Mouse (Mus musculus): ENCODE data around the gene Grin2d.

The Grin2d gene

GRCm38 (mm10) chr7:45802551-45802950, 75.6 kb downstream of the Grin2d start:
- no peak for DNase-seq

GRCm38 (mm10) chr7:45801348-45801747, 76.8 kb downstream of the Grin2d start:
- DNase-seq = peak; percentile 97

GRCm38 (mm10) chr7:45800546-45801204, 77.5 kb downstream of the Grin2d start:
- DNase-seq = peak; percentile 45

- no peak for DNase-seq
These were observed 78.2 kb downstream of the Grin2d start for GRCm38 (mm10) chr7:45800001-45800400.

GRCm38 (mm10) chr7:45798931-45799330, 79.2 kb downstream of the Grin2d start:
- no peak for DNase-seq

DNA sequence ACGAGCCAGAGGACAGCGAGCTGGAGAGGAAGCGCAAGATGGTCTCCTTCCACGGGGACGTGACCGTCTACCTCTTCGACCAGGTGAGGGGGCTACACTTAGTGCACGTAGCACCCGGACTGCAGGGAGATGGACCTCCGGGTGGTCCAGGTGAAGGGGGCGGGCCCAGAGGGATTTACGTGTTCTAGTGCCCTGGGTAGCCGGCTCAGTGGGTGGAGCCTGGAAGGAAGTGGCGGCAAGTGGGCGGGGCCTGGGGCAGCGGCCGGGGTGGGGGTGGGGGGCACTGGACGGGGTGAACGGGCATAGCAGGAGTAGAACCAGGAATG, 79.7 kb downstream of the Grin2d start:
- peak; percentile 51 for DNase-seq

DNA sequence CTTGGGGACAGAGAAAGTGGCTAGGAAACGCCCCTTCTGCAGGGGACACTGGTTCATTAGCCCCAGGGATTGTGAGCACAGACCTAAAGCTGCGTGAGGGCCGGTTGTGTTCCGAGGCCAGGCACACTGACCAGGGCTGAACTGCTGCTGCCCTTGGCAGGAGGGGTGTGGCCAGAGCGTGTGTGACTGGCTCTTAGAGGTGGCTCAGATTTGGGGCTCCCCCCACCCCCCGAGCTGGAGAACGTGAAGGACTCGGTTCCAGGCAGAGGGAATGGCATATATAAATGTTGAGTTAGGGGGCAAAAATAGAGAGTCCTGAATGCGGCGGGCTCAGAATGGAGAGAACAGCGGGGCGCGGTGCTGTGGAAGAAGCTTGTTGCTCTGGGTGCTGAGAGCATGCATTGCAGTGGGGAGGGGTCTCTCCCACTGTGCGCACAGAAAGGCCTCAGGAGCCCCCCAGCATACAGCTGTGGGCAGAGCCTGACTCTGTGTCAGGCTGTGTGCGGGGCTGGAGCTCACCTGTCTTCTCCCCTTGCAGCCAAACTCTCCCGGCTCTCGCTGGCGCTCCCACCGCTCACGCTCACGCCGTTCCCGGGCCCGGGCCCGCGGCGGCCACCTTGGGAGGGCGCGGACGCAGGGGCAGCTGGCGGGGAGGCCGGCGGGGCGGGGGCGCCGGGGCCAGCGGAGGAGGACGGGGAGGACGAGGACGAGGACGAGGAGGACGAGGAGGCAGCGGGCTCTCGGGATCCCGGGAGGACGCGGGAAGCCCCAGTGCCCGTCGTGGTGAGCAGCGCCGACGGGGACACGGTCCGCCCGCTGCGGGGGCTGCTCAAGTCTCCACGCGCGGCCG, 80.3 kb downstream of the Grin2d start:
- DNase-seq = no peak

DNA sequence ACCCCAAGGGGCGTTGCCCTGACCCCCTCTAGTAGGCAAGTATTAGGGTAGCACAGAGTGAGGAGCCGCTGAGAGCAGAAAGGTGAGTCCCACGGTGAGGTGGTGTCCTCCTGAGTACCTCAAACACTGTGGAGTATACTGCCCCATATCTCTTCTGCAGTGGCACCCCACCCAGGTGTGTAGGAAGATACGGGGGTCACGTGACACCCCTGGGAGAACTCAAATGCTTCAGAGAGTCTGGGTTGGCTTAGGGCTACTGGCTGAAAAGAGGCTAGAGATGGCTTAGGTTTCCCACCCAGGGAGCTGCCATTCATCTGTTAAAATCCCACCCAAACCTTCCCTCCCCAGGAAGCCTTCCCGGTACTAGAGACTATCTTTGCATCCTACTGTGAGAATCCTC, 81.2 kb downstream of the Grin2d start:
- DNase-seq = no peak

GRCm38 (mm10) chr7:45794971-45795370, 83.2 kb downstream of the Grin2d start:
- no peak for DNase-seq

GRCm38 (mm10) chr7:45793969-45794585, 84.1 kb downstream of the Grin2d start:
- DNase-seq = no peak

DNA sequence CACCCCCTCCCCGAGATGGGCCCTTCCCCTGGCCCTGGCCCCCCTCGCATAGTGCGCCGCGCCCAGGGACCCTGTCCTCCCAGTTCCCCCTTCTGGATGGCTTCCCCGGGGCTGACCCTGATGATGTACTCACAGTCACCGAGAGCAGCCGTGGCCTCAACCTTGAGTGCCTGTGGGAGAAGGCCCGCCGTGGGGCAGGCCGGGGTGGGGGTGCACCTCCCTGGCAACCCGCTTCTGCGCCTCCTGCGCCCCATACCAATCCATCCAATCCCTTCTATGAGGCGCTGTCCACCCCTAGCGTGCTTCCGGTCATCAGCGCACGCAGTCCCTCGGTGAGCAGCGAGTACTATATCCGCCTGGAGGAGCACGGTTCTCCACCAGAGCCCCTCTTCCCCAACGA, 84.9 kb downstream of the Grin2d start:
- no peak for DNase-seq

DNA sequence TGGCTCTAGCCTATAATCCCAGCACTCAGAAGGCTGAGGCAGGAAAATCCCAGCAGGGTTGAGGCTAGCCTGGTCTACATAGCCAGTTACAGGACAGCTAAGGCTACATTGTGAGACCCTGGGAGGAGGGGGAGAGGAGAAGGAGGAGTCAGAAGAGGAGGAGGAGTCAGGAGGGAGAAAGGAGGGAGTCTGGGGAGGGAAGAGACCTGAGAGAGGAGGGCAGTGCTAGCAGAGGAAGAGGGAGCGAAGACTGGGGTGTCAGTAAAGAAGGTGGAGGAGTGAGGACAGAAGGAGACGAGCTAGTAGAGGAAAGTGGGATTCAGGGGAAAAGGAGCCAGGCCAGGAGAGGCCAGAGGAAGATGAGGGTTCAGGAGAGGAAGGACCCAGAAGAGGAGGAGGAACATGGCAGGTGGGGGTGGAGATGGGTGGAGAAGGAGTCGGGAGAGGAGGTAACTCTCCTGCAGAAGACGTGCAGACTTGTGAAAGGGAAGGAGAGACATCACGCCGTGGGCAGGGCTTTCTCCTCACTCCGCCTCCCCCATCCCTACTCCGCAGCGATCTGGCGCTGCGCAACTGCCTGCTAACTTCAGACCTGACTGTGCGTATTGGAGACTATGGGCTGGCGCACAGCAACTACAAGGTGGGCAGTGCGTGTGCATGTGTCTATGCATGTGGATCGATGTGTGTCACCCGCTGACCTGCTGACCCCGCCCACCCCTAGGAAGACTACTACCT, 86.3 kb downstream of the Grin2d start:
- no peak for DNase-seq

- no peak for DNase-seq
These were observed 87.5 kb downstream of the Grin2d start for GRCm38 (mm10) chr7:45790721-45791120.

DNA sequence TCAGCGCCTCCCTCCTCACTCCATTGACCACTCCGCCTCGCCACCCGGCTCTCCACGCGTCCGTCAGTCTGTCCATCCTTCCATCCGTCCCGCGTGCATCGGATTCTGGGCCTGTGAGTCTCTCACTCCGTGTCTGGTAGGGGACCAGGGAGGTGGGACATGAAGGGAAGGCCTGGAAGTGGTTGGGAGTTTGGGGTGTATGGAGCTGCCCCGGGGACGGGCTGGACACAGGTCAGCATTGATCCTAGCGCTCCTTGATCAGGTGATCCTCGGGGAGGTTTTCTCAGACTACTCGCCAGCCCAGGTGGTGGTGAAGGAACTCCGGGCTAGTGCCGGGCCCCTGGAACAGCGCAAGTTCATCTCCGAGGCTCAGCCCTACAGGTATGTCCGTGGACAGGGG, 90.5 kb downstream of the Grin2d start:
- no peak for DNase-seq

DNA sequence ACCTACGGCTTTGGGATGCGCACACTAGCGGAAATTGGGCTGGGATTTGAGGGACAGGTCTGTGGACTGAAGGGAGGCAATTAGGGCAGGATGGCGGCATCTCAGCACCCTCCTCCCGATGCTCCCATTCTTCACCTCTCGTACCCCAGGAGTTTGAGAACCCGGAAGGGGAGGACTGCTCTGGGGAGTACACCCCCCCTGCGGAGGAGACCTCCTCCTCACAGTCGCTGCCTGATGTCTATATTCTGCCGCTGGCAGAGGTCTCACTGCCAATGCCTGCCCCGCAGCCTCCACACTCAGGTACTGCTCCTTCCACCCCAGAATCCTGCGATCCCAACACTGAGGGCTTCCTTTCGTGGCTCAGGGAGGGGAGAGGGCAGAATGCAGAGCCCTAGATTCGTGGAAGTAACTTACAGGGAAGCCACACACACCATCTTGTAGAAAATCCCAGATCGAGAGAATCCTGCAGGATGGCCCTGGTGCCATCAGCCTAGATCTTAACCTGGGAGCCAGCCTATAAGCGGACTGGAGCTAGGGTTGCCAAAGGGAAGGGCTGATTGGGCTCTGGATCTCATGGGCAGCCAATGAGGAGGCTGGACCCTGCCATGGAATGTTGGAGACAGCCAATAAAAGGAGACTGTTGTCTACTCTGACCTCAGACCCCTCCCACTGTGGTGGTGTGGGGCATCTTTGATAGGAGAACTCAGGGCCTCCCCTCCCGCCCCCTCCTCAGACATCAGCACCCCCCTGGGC, 91.3 kb downstream of the Grin2d start:
- no peak for DNase-seq

GRCm38 (mm10) chr7:45786136-45786578, 92.0 kb downstream of the Grin2d start:
- no peak for DNase-seq

GRCm38 (mm10) chr7:45785388-45786135, 92.6 kb downstream of the Grin2d start:
- DNase-seq = no peak

DNA sequence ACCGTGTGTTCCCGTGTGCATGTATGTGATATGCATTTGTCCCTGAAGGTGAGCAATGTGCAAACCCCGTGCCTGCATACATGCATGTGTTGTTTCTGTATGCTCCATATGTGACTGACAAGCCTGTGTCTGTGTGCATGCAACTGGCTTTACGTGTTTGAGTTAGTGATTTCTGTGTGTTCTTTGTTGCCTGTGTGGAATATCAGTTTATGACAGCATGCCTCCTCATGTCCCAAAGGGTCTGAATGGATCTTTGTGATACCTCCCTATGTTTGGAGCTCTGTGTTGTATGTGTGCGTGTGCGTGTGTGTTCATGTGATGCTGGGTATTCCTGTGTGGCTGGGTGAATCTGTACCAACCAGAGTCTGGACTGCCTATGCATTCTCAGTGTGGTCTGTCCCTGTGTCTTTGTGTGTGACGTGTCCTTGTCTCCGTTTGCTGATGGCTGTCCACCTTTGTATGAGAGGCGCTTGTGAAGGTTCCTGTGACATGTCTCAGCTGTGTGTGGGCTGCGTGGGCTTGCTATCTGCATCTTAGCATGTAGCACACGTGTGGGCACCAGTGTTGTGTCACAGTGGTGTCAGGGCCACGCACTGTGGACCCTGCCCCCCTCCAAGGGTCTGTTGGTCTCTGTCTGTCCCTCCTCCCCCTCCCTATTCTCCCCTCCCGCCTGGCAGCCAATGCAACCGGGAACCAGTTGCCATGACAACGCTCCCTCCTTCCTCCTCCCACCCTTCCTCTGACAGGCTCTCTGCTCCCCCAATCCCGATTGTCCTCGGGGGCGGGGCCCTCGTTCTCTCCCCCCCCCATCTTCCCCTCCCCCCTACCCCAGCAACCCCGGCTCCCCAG, 93.4 kb downstream of the Grin2d start, which contains the start of gene Sult2b1:
Sult2b1 (minus strand) TSS at position 146 of the 849 bp plus-strand sequence.
- DNase-seq = no peak

GRCm38 (mm10) chr7:45783511-45784091, 94.6 kb downstream of the Grin2d start, which contains the start of gene Lmtk3:
Lmtk3 (plus strand) TSS chr7:45783738.
- DNase-seq = peak; percentile 69

GRCm38 (mm10) chr7:45782271-45782670, 95.9 kb downstream of the Grin2d start:
- DNase-seq = no peak
